Mouse (Mus musculus) ES-E14 (cell line): ENCODE data around the gene Slain2.
A peak's percentile ranks its signal among the peaks of the same experiment; 100 is the strongest.

ENCODE experiments used
- CHD2 ChIP-seq: IDR thresholded peaks from 2 replicates; pipeline ENCODE4 v1.6.1; 2014; ENCODE audit warnings: mild to moderate bottlenecking, low read depth, low read length, inconsistent platforms
- HCFC1 ChIP-seq: IDR thresholded peaks from 2 replicates; pipeline ENCODE4 v1.6.1; 2012; ENCODE audit warnings: low read length, inconsistent platforms, borderline replicate concordance; ENCODE audit not compliant: insufficient read depth
- MAFK ChIP-seq: IDR thresholded peaks from 2 replicates; pipeline ENCODE4 v1.6.1; 2014; ENCODE audit warnings: mild to moderate bottlenecking, low read depth, low read length, inconsistent platforms; ENCODE audit not compliant: insufficient read depth
- ZC3H11A ChIP-seq: IDR thresholded peaks from 2 replicates; pipeline ENCODE4 v1.6.1; 2012; ENCODE audit warnings: low read depth, mild to moderate bottlenecking, inconsistent platforms, low read length, borderline replicate concordance
- ZNF384 ChIP-seq: IDR thresholded peaks from 2 replicates; pipeline ENCODE4 v1.6.1; 2012; ENCODE audit warnings: low read depth, low read length, inconsistent platforms

DNA sequence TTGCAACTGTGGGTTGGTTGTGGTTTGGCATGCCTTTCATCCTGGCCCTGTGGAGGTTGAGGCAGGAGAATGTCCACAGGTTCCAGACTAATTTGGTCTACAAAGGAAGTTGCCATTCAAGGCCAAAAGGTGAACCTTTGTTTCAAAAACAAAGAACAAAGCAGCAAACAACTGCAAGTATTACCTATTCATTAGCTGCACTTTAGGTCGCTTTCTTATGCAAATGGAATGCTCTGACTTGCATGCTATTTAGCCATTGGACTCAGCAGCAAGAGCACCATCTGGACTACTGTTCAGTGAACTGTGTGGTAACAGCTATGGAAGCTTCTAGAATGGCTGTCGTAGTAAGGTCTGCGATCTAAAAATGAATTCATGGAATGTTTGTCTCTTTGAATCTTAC, 11.8 kb upstream of the Slain2 start:
- TF ChIP-seq ZNF384 (no peak), HCFC1 (no peak), MAFK (no peak), CHD2 (peak; percentile 85), ZC3H11A (no peak)
